Mouse (Mus musculus) myocyte (in vitro differentiated cells): ENCODE data around the gene Scgb1c1.

ENCODE experiments used
- CEBPB ChIP-seq: IDR thresholded peaks from 2 replicates; pipeline ENCODE4 v1.6.1; 2011; ENCODE audit warnings: mild to moderate bottlenecking, moderate library complexity; ENCODE audit not compliant: poor library complexity, insufficient read depth, severe bottlenecking
- E2F4 ChIP-seq: IDR thresholded peaks from one replicate; pipeline ENCODE4 v1.6.1; 2011; ENCODE audit warnings: mild to moderate bottlenecking, control low read depth, moderate library complexity; ENCODE audit not compliant: insufficient read depth
- MAX ChIP-seq: IDR thresholded peaks from one replicate; pipeline ENCODE4 v1.6.1; 2011; ENCODE audit warnings: low read depth, mild to moderate bottlenecking, control low read depth
- MYOD1 ChIP-seq, 3 experiments: IDR thresholded peaks; one replicate each; pipeline ENCODE4 v1.6.1; 2011; ENCODE audit warnings: control low read depth in 2 of 3, low read depth in 2 of 3, mild to moderate bottlenecking in 2 of 3, moderate library complexity in 1 of 3; ENCODE audit not compliant: insufficient read length in 2 of 3, control insufficient read depth in 1 of 3
- MYOG ChIP-seq, 3 experiments: IDR thresholded peaks; one replicate each; pipeline ENCODE4 v1.6.1; 2011; ENCODE audit warnings: control low read depth in 2 of 3, low read depth in 2 of 3, mild to moderate bottlenecking in 2 of 3; ENCODE audit not compliant: insufficient read length in 2 of 3, control insufficient read depth in 1 of 3, insufficient read depth in 1 of 3
- POLR2A ChIP-seq: IDR thresholded peaks from one replicate; pipeline ENCODE4 v1.6.1; 2011; ENCODE audit warnings: low read depth, mild to moderate bottlenecking, control low read depth, moderate library complexity; ENCODE audit not compliant: insufficient read length
- POLR2AphosphoS2 ChIP-seq: IDR thresholded peaks from one replicate; pipeline ENCODE4 v1.6.1; 2011; ENCODE audit warnings: low read depth, control low read depth; ENCODE audit not compliant: insufficient read length
- TCF12 ChIP-seq: IDR thresholded peaks from one replicate; pipeline ENCODE4 v1.6.1; 2011; ENCODE audit warnings: mild to moderate bottlenecking, control low read depth; ENCODE audit not compliant: poor library complexity, insufficient read depth, severe bottlenecking
- TCF3 ChIP-seq: IDR thresholded peaks from one replicate; pipeline ENCODE4 v1.6.1; 2011; ENCODE audit warnings: low read depth, control low read depth; ENCODE audit not compliant: insufficient read length
- USF1 ChIP-seq: IDR thresholded peaks from one replicate; pipeline ENCODE4 v1.6.1; 2011; ENCODE audit warnings: low read depth, mild to moderate bottlenecking, control low read depth, moderate library complexity

- TF ChIP-seq POLR2A (no peak), MYOG (IDR thresholded peaks at IDR 0.05; ENCODE audit: control insufficient read depth in 1 of 3, insufficient read depth in 1 of 3, insufficient read length in 2 of 3, low read depth in 2 of 3) (no peak), USF1 (no peak), POLR2AphosphoS2 (no peak), MYOD1 (IDR thresholded peaks at IDR 0.05; ENCODE audit: control insufficient read depth in 1 of 3, insufficient read length in 2 of 3, low read depth in 2 of 3) (no peak), CEBPB (no peak), MAX (no peak), E2F4 (no peak), TCF12 (no peak), TCF3 (no peak)
Observed at GRCm38 (mm10) chr7:140855181-140855580, 9.8 kb downstream of the Scgb1c1 start.
